Mouse (Mus musculus) midbrain, embryonic 15.5 days (tissue): ENCODE measurements at regions not wholly inside any gene's neighbourhood (a gene's known extent, or its start where the extent isn't known, plus 50 kb on each side); places are given as distances from the start of the nearest gene placed in this dataset.
"Not testable (repeated sequence)": the region's sequence is repeated elsewhere in the genome, so short reads cannot be mapped to it uniquely, and the experiment has no call there.

Experiments used
- ATAC-seq: fragments of 200-750 bp; cut with Nextera tagmentation; replicated peaks from 2 replicates; pipeline ENCODE4 v1.8.0; 2017; ENCODE audit warnings: moderate TSS enrichment
- H3K27ac ChIP-seq: fragments of 300-500 bp; sonication (generic); 2 replicates; pipeline ENCODE4 v1.5.1; 2015; ENCODE audit warnings: mild to moderate bottlenecking, inconsistent platforms
- H3K27me3 ChIP-seq: fragments of 300-500 bp; sonication (generic); replicated peaks from 2 replicates; pipeline ENCODE4 v1.6.1; 2015; ENCODE audit warnings: inconsistent platforms
- H3K36me3 ChIP-seq: fragments of 300-500 bp; sonication (generic); replicated peaks from 2 replicates; pipeline ENCODE4 v1.6.1; 2015; ENCODE audit warnings: inconsistent platforms
- H3K4me1 ChIP-seq: fragments of 300-500 bp; sonication (generic); 2 replicates; pipeline ENCODE4 v1.6.1; 2015; ENCODE audit warnings: inconsistent platforms
- H3K4me2 ChIP-seq: fragments of 300-500 bp; sonication (generic); 2 replicates; pipeline ENCODE4 v1.6.1; 2015; ENCODE audit warnings: inconsistent platforms, mild to moderate bottlenecking, moderate library complexity
- H3K4me3 ChIP-seq: fragments of 300-500 bp; sonication (generic); 2 replicates; pipeline ENCODE4 v1.5.1; 2015; ENCODE audit warnings: mild to moderate bottlenecking, inconsistent platforms
- H3K9ac ChIP-seq: fragments of 300-500 bp; sonication (generic); 2 replicates; pipeline ENCODE4 v1.6.1; 2015; ENCODE audit warnings: mild to moderate bottlenecking, inconsistent platforms
- H3K9me3 ChIP-seq: fragments of 300-500 bp; sonication (generic); 2 replicates; pipeline ENCODE4 v1.6.1; 2016; ENCODE audit warnings: inconsistent platforms
- WGBS: fragments of 180-500 bp; shearing (Covaris S2); methylation state at CpG from one replicate; pipeline ENCODE4 v1.1.7; 2015; ENCODE audit warnings: mixed read lengths; 5-methylcytosine and 5-hydroxymethylcytosine counted together

- no peak for ATAC-seq
- H3K9me3 ChIP-seq = no peaks in the 10 kb centered on the region
- no peaks in the 10 kb centered on the region for H3K36me3 ChIP-seq
- no peak overlapping the region for H3K9ac ChIP-seq
- H3K4me2 ChIP-seq = no peak overlapping the region
- H3K27me3 ChIP-seq = no peaks in the 10 kb centered on the region
- H3K27ac ChIP-seq = no peak overlapping the region
- H3K4me1 ChIP-seq = no peaks in the 10 kb centered on the region
- H3K4me3 ChIP-seq = no peak overlapping the region
- 90% methylated on average over 2 of the region's 2 CpGs for WGBS
These were observed 209.5 kb downstream of the Tbl1xr1 start for GRCm38 (mm10) chr3:22285904-22286303.

- 86% methylated on average over 3 of the region's 3 CpGs for WGBS
- Histone ChIP-seq H3K4me2 (no peak overlapping the region), H3K27me3 (no peaks in the 10 kb centered on the region), H3K27ac (no peak overlapping the region), H3K36me3 (no peaks in the 10 kb centered on the region), H3K4me1 (no peaks in the 10 kb centered on the region), H3K4me3 (no peak overlapping the region), H3K9ac (no peak overlapping the region), H3K9me3 (no peaks in the 10 kb centered on the region)
- ATAC-seq = no peak
These were observed 217.0 kb downstream of the Tbl1xr1 start for GRCm38 (mm10) chr3:22293466-22293865.

DNA sequence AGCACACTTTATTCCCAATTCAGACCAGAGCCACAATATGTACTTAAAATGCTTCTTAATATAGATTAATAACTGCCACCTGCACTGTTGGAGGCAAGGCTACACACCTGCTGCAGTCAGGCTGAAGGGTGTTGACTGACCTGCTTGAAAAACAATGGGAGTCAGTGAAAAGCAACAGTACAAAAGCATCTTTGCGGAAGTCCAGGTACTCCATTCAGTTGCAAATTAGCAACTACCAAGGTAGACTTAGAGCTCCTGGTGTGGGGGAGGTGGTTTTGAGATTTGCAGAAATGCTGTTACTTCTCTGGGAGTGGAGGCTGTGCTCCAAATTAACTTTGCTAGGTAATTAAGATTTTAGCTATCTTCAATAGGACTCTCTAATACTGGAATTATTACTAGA, 217.6 kb downstream of the Tbl1xr1 start:
- 90% methylated on average over 1 of the region's 1 CpGs for WGBS
- H3K9ac ChIP-seq, H3K36me3 ChIP-seq, H3K9me3 ChIP-seq, H3K4me1 ChIP-seq, ATAC-seq, H3K4me2 ChIP-seq, H3K4me3 ChIP-seq, H3K27me3 ChIP-seq, H3K27ac ChIP-seq: not testable (repeated sequence)

DNA sequence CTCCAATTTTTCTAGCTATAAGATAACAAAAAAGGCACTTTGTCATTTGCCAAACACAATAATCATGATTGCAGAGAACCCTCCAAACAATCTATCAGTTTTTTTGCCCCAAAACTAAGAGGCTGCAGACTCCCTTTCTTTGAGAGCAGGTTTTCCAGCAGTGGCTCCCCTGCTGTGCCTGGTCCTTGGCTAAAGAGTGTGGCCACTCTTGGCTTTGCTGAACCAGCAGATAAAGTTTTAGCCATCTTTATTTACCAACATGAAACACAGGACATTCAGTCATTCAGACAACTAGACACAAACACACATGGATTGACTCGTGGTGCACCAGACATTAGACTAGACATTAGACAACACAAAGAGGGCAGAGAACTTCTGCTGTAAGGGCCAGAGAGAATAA, 220.5 kb downstream of the Tbl1xr1 start:
- 98% methylated on average over 1 of the region's 1 CpGs for WGBS
- H3K27me3 ChIP-seq, H3K4me1 ChIP-seq, H3K36me3 ChIP-seq, H3K27ac ChIP-seq, H3K4me2 ChIP-seq, H3K9ac ChIP-seq, H3K9me3 ChIP-seq, H3K4me3 ChIP-seq, ATAC-seq: not testable (repeated sequence)

GRCm38 (mm10) chr3:22297831-22298230, 221.4 kb downstream of the Tbl1xr1 start:
- not testable (repeated sequence) for H3K4me2 ChIP-seq, H3K4me1 ChIP-seq, H3K27me3 ChIP-seq, ATAC-seq, H3K4me3 ChIP-seq, H3K9ac ChIP-seq, H3K36me3 ChIP-seq, H3K27ac ChIP-seq, H3K9me3 ChIP-seq
- WGBS = 97% methylated on average over 1 of the region's 1 CpGs

GRCm38 (mm10) chr3:22300553-22300952, 224.1 kb downstream of the Tbl1xr1 start:
- H3K36me3 ChIP-seq = no peaks in the 10 kb centered on the region
- H3K27ac ChIP-seq = no peak overlapping the region
- H3K9ac ChIP-seq = no peak overlapping the region
- H3K4me1 ChIP-seq = peaks cover 6% of the 10 kb centered on the region; the same call in 1 of the 2 replicates
- 91% methylated on average over 5 of the region's 5 CpGs for WGBS
- H3K4me3 ChIP-seq = no peak overlapping the region
- no peak overlapping the region for H3K4me2 ChIP-seq
- no peak for ATAC-seq
- H3K27me3 ChIP-seq = no peaks in the 10 kb centered on the region
- H3K9me3 ChIP-seq = no peaks in the 10 kb centered on the region

GRCm38 (mm10) chr3:22301991-22302517, 225.6 kb downstream of the Tbl1xr1 start:
- Histone ChIP-seq H3K36me3 (no peaks in the 10 kb centered on the region), H3K9me3 (no peaks in the 10 kb centered on the region), H3K27me3 (no peaks in the 10 kb centered on the region), H3K27ac (no peak overlapping the region), H3K4me3 (no peak overlapping the region), H3K4me2 (no peak overlapping the region), H3K4me1 (peaks cover 6% of the 10 kb centered on the region; the same call in 1 of the 2 replicates), H3K9ac (no peak overlapping the region)
- 67% methylated on average over 5 of the region's 5 CpGs for WGBS
- ATAC-seq = no peak

GRCm38 (mm10) chr3:22304145-22304544, 227.7 kb downstream of the Tbl1xr1 start:
- H3K4me2 ChIP-seq = no peak overlapping the region
- H3K9ac ChIP-seq = no peak overlapping the region
- no peaks in the 10 kb centered on the region for H3K9me3 ChIP-seq
- H3K27me3 ChIP-seq = no peaks in the 10 kb centered on the region
- peaks cover 6% of the 10 kb centered on the region; the same call in 1 of the 2 replicates for H3K4me1 ChIP-seq
- ATAC-seq = peak; percentile 63
- no peak overlapping the region for H3K4me3 ChIP-seq
- 33% methylated on average over 1 of the region's 1 CpGs for WGBS
- H3K36me3 ChIP-seq = no peaks in the 10 kb centered on the region
- 0 out of 2 replicates have a peak overlapping the region, but pooled peaks have one; percentile 43 for H3K27ac ChIP-seq

DNA sequence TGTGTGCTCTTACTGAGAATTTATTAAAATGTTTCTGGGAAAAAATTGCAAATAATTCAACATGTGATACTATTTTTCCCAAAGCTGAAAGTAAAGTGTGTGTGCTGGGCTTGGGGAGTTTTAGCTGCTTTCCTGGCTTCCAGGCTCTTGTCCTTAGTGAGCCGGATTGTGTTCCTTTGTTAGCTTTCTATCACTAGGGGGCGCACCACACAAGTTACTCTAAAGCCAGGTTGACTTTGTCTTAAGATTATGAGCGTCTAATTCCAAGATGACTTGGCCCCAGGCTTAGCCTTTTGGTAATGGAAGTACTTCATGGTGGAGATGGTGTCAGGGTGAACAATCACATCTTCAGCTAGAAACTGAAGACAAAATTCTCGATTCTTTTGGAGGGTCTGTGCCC, 230.2 kb downstream of the Tbl1xr1 start:
- Histone ChIP-seq H3K4me2 (no peak overlapping the region), H3K9ac (no peak overlapping the region), H3K4me1 (peaks cover 6% of the 10 kb centered on the region; the same call in 1 of the 2 replicates), H3K27me3 (no peaks in the 10 kb centered on the region), H3K27ac (no peak overlapping the region), H3K4me3 (no peak overlapping the region), H3K36me3 (no peaks in the 10 kb centered on the region), H3K9me3 (no peaks in the 10 kb centered on the region)
- no peak for ATAC-seq
- 82% methylated on average over 4 of the region's 4 CpGs for WGBS

- peak; percentile 59 for ATAC-seq
- 8% methylated on average over 4 of the region's 4 CpGs for WGBS
- Histone ChIP-seq H3K4me3 (no peak overlapping the region), H3K36me3 (no peaks in the 10 kb centered on the region), H3K9me3 (no peaks in the 10 kb centered on the region), H3K27me3 (no peaks in the 10 kb centered on the region), H3K27ac (no peak overlapping the region), H3K4me2 (no peak overlapping the region), H3K4me1 (peaks cover 6% of the 10 kb centered on the region; the same call in 1 of the 2 replicates), H3K9ac (no peak overlapping the region)
These were observed 232.5 kb downstream of the Tbl1xr1 start for GRCm38 (mm10) chr3:22308962-22309361.

DNA sequence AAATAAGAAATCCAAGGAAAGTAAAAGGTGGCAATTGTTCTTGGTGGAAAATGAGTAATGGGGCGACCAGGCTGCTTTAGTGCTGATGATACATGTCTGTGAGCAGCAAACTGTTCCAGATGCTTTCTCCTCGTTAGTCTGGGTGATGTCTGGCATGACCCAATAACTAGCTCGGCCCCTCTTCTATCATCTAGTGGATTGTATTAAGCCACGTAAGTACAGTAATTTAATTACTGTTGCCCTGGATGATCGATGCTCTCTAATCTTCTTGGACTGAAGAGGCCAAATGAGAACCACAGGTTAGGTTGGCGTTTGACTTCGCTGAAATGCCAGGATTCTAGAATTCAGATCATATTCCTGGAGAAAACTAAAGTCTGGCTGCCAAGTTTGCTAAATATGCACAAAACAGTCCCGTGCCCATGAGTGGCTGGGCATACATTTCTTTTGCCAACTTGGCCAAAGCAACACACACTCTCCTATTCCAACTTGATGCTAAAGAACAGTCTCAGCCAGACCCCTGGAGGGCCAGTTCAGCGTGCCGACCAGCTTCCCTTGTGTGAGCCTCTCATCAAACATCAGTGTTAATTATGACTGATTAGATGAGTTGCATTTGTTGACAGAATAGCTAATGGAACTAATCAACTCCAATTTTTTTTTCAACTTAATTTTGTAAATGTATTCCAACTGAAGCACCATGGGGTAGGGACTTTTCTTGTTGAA, 240.2 kb downstream of the Tbl1xr1 start:
- WGBS = 74% methylated on average over 10 of the region's 10 CpGs

DNA sequence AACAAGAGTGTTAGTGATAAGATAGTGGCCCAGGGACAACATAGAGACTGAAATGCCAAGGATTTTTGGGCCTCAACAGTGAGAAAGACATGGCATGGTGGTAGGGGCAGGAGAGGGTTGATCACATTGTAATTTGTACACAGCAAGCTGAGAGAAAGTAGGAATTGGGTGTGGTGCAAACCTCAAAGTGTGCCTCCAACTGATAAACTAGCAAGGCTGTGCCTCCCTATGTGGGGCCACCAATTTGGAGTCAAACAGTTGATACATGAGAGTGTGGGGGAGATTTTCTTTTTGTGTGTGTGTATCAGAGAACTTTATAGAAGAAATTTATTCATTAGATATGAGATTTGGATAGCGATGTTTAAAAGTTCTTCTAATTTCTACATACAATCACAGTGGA, 244.0 kb downstream of the Tbl1xr1 start:
- H3K4me1 ChIP-seq, H3K4me2 ChIP-seq, H3K27me3 ChIP-seq, H3K9me3 ChIP-seq, ATAC-seq, H3K9ac ChIP-seq, H3K27ac ChIP-seq, H3K4me3 ChIP-seq, H3K36me3 ChIP-seq: not testable (repeated sequence)
- WGBS = 97% methylated on average over 1 of the region's 1 CpGs

More for the DNA sequence above, 240.2 kb downstream of the Tbl1xr1 start:
- Histone ChIP-seq H3K27ac (no peak overlapping the region), H3K4me1 (no peaks in the 10 kb centered on the region), H3K27me3 (no peaks in the 10 kb centered on the region), H3K4me3 (no peak overlapping the region), H3K9me3 (no peaks in the 10 kb centered on the region), H3K9ac (no peak overlapping the region), H3K4me2 (no peak overlapping the region), H3K36me3 (no peaks in the 10 kb centered on the region)
- ATAC-seq = no peak

DNA sequence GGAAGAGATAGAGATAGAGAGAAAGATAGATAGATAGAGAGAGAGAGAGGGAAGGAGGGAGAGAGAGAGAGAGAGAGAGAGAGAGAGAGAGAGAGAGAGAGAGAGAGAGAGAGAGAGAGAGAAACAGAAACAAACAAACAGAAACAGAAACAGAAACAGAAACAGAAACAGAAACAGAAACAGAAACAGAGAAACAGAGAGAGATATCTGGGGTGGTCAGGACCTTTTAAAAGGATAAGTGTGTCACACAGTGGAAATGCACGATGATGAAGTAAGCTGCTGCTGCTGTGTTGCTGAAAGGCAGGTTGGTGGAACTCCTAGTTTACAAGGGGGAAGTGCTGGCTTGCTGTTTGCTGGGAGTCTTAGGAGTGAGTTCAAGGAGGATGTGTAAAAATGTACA, 254.8 kb downstream of the Tbl1xr1 start:
- 76% methylated on average over 1 of the region's 1 CpGs for WGBS
- ATAC-seq = no peak
- no peaks in the 10 kb centered on the region for H3K4me1 ChIP-seq

More for the DNA sequence above, 254.8 kb downstream of the Tbl1xr1 start:
- Histone ChIP-seq H3K27me3 (no peaks in the 10 kb centered on the region), H3K9ac (no peak overlapping the region), H3K27ac (no peak overlapping the region), H3K4me2 (no peak overlapping the region), H3K4me3 (no peak overlapping the region), H3K9me3 (no peaks in the 10 kb centered on the region), H3K36me3 (no peaks in the 10 kb centered on the region)
